Mouse (Mus musculus) heart, adult 2 months (tissue): ENCODE results near the gene Fthl17d. TPM values are rescaled to one million over a fixed set of nuclear protein-coding genes. Genes with fewer than 3 reads are reported as not detected.
"Not testable (repeated sequence)": the region's sequence is repeated elsewhere in the genome, so short reads cannot be mapped to it uniquely, and the experiment has no call there.

Experiments used
- DNase-seq, 2 experiments: peaks; one replicate each; pipeline ENCODE4 v3.0.0; 2021
- H3K27ac ChIP-seq: fragments of 200-600 bp; 2 replicates; pipeline ENCODE4 v1.8.1; 2022
- H3K27me3 ChIP-seq: fragments of 200-500 bp; 2 replicates; pipeline ENCODE4 v1.6.1; 2012; ENCODE audit warnings: mild to moderate bottlenecking, low read length, inconsistent platforms, mixed read lengths; ENCODE audit not compliant: control insufficient read depth, insufficient read depth
- H3K36me3 ChIP-seq: fragments of 200-500 bp; 2 replicates; pipeline ENCODE4 v1.6.1; 2012; ENCODE audit warnings: low read length, inconsistent platforms; ENCODE audit not compliant: control insufficient read depth, insufficient read depth
- H3K4me1 ChIP-seq: fragments of 200-500 bp; 2 replicates; pipeline ENCODE4 v1.6.1; 2011; ENCODE audit warnings: low read length; ENCODE audit not compliant: control insufficient read depth, insufficient read depth
- H3K4me3 ChIP-seq: fragments of 200-600 bp; 2 replicates; pipeline ENCODE4 v1.8.1; 2022
- H3K79me2 ChIP-seq: fragments of 200-500 bp; replicated peaks from 2 replicates; pipeline ENCODE4 v1.6.1; 2012; ENCODE audit warnings: mild to moderate bottlenecking, inconsistent platforms, low read length, moderate library complexity, mixed read lengths; ENCODE audit not compliant: control insufficient read depth, insufficient read depth
- H3K9ac ChIP-seq: fragments of 200-500 bp; 2 replicates; pipeline ENCODE4 v1.6.1; 2012; ENCODE audit warnings: low read depth, mild to moderate bottlenecking, control low read depth, inconsistent platforms, low read length, mixed read lengths
- CTCF ChIP-seq: fragments of 200-600 bp; IDR thresholded peaks from 2 replicates; pipeline ENCODE4 v1.8.1; 2022; ENCODE audit warnings: antibody characterized with exemption, mild to moderate bottlenecking, moderate library complexity
- EP300 ChIP-seq: fragments of 200-500 bp; IDR thresholded peaks from 2 replicates; pipeline ENCODE4 v1.6.1; 2011; ENCODE audit warnings: low read depth, low read length, control low read depth; ENCODE audit not compliant: insufficient read depth
- POLR2A ChIP-seq: fragments of 200-500 bp; IDR thresholded peaks from 2 replicates; pipeline ENCODE4 v1.6.1; 2011; ENCODE audit warnings: mild to moderate bottlenecking, low read depth, low read length, control low read depth; ENCODE audit not compliant: insufficient read depth
- WGBS: fragments of 180-500 bp; shearing (Covaris S2); methylation state at CpG from one replicate; pipeline ENCODE4 v1.1.7; 2018; 5-methylcytosine and 5-hydroxymethylcytosine counted together
- intact Hi-C: fragments of 180-260 bp; cut with DNase I; formaldehyde crosslinking; loops from one replicate; pipeline ENCODE4 v1.15.1; 2025
- long read RNA-seq: library from polyadenylated mRNA; stranded (forward); transcript quantifications from one replicate; pipeline ENCODE4 v2.0.0, GENCODE M21; 2021
- polyA plus RNA-seq: library from polyadenylated mRNA; depleted of rRNA; stranded (reverse); fragments of >200 nt; gene quantifications from 2 replicates; pipeline ENCODE4 v1.2.3, GENCODE M21; 2012; rRNA removed
- total RNA-seq, 2 experiments: library from RNA; stranded (reverse); gene quantifications; 2 replicates each; pipeline ENCODE4 v1.2.3; 2021

Fthl17d gene
- total RNA-seq (not detected), polyA plus RNA-seq (not detected in 2 replicates)
- long read RNA-seq, result 0 reads

- H3K4me3 ChIP-seq, H3K27me3 ChIP-seq, H3K79me2 ChIP-seq, H3K36me3 ChIP-seq, DNase-seq, H3K27ac ChIP-seq, intact Hi-C loops, H3K4me1 ChIP-seq, H3K9ac ChIP-seq: not testable (repeated sequence)
- no CpG with 5 or more reads among the region's 9 CpGs for WGBS
Measured at GRCm38 (mm10) chrX:8986655-8987054, at the start of gene Fthl17d. TSS of gene Fthl17d (minus strand) at chrX:8986755.

GRCm38 (mm10) chrX:9033193-9033592 is 46.6 kb upstream of the Fthl17d start, which contains the start of gene Fthl17e:
TSS of gene Fthl17e (plus strand) at chrX:9033493.
- H3K27ac ChIP-seq, H3K4me3 ChIP-seq, H3K27me3 ChIP-seq, DNase-seq, H3K36me3 ChIP-seq, intact Hi-C loops, H3K4me1 ChIP-seq, H3K79me2 ChIP-seq, H3K9ac ChIP-seq: not testable (repeated sequence)
- WGBS, result no CpG with 5 or more reads among the region's 10 CpGs

GRCm38 (mm10) chrX:9019481-9019880 is 32.9 kb upstream of the Fthl17d start:
- no peak overlapping the region for H3K4me3 ChIP-seq
- no peak overlapping the region for H3K9ac ChIP-seq
- no peaks in the 10 kb centered on the region for H3K36me3 ChIP-seq
- no peaks in the 10 kb centered on the region for H3K79me2 ChIP-seq
- DNase-seq, result no peak
- no peaks in the 10 kb centered on the region for H3K27me3 ChIP-seq
- no peaks in the 10 kb centered on the region for H3K4me1 ChIP-seq
- intact Hi-C loops, result no loop called here
- H3K27ac ChIP-seq, result no peak overlapping the region
- TF ChIP-seq CTCF (no peak), POLR2A (no peak), EP300 (no peak)
- WGBS, result 51% methylated on average over 10 of the region's 10 CpGs

- TF ChIP-seq EP300 (no peak), CTCF (no peak), POLR2A (no peak)
- Histone ChIP-seq H3K4me1 (no peaks in the 10 kb centered on the region), H3K4me3 (no peak overlapping the region), H3K27ac (no peak overlapping the region), H3K79me2 (no peaks in the 10 kb centered on the region), H3K36me3 (no peaks in the 10 kb centered on the region), H3K27me3 (no peaks in the 10 kb centered on the region), H3K9ac (no peak overlapping the region)
- WGBS, result 67% methylated on average over 1 of the region's 1 CpGs
- DNase-seq, result no peak
- intact Hi-C loops, result no loop called here
Measured at GRCm38 (mm10) chrX:9016079-9016478, 29.5 kb upstream of the Fthl17d start.

GRCm38 (mm10) chrX:8976459-8976858 is 10.1 kb downstream of the Fthl17d start, which contains the start of gene Fthl17c:
TSS of gene Fthl17c (minus strand) at chrX:8976559.
- WGBS, result no CpG with 5 or more reads among the region's 11 CpGs
- DNase-seq, H3K9ac ChIP-seq, H3K4me3 ChIP-seq, H3K36me3 ChIP-seq, H3K4me1 ChIP-seq, H3K27me3 ChIP-seq, H3K79me2 ChIP-seq, intact Hi-C loops, H3K27ac ChIP-seq: not testable (repeated sequence)

- H3K79me2 ChIP-seq, H3K4me3 ChIP-seq, H3K9ac ChIP-seq, H3K27me3 ChIP-seq, H3K27ac ChIP-seq, intact Hi-C loops, DNase-seq, H3K4me1 ChIP-seq, H3K36me3 ChIP-seq: not testable (repeated sequence)
- 41% methylated on average over 4 of the region's 4 CpGs for WGBS
- peak; percentile 34 for TF ChIP-seq CTCF
Measured at GRCm38 (mm10) chrX:8964618-8965017, 21.9 kb downstream of the Fthl17d start.

GRCm38 (mm10) chrX:8962875-8963274 is 23.7 kb downstream of the Fthl17d start, which contains the start of gene Fthl17b:
TSS of gene Fthl17b (minus strand) at chrX:8962975.
- H3K4me1 ChIP-seq, H3K36me3 ChIP-seq, H3K79me2 ChIP-seq, H3K27ac ChIP-seq, H3K27me3 ChIP-seq, DNase-seq, intact Hi-C loops, H3K4me3 ChIP-seq, H3K9ac ChIP-seq: not testable (repeated sequence)
- 94% methylated on average over 5 of the region's 11 CpGs for WGBS
